Mouse (Mus musculus): ENCODE data around the gene Ung.

Ung gene

DNA sequence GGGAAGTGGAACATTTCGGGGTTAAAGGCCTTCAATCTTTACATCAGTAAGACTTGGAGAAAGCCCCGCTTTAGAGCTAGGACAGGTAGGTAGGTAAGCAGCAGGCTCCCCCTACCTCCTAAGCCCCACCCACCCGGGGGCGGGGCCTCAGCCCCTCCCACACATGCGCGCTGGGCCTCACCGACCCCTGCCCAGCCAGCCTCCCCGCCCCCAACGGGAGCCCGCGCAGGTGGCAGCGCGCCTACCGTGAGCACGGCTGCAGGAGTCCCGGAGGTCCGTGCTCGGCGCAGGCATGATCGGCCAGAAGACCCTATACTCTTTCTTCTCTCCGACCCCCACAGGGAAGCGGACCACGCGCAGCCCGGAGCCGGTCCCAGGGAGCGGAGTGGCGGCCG is at the start of gene Ung:
Gene Ung (plus strand): TSS at position 176 of the 395 bp plus-strand sequence.
- DNase-seq, result peak; percentile 73

GRCm38 (mm10) chr5:114085501-114085900 is 44.7 kb upstream of the Ung start:
- DNase-seq, result no peak

GRCm38 (mm10) chr5:114087875-114088480 is 42.2 kb upstream of the Ung start:
- DNase-seq, result no peak

DNA sequence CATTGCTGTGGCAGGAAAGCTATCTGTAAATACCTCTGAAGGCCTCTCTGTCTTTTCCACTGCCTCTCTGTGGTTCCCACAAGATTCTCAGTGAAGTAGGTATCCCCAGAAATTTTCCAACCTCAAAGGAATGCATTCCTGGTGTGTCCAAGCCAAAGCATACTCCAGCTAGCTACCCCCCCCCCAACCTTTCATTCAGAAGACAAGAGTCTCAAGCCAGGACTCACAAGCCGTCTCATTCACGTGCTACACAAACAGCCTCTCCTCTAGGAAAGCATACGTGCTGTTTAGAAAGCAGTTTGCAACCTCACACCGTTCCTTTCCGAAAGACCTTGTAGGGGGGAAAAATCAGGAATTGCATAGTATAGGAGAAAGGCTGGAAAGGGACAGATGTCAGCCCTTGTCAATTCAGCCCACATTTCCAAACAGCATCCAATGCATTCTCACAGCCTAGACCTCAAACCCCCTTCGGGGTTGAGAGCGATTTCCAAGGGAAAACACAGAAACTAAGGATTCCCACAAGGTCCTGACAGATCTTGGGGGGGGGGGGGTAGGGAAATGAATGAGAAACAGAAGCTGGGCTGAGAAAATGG is 39.7 kb upstream of the Ung start:
- DNase-seq, result no peak

GRCm38 (mm10) chr5:114091057-114091807 is 39.0 kb upstream of the Ung start, which contains the start of gene Svop:
Gene Svop (minus strand): TSS chr5:114091570.
- DNase-seq, result peak; percentile 86

DNA sequence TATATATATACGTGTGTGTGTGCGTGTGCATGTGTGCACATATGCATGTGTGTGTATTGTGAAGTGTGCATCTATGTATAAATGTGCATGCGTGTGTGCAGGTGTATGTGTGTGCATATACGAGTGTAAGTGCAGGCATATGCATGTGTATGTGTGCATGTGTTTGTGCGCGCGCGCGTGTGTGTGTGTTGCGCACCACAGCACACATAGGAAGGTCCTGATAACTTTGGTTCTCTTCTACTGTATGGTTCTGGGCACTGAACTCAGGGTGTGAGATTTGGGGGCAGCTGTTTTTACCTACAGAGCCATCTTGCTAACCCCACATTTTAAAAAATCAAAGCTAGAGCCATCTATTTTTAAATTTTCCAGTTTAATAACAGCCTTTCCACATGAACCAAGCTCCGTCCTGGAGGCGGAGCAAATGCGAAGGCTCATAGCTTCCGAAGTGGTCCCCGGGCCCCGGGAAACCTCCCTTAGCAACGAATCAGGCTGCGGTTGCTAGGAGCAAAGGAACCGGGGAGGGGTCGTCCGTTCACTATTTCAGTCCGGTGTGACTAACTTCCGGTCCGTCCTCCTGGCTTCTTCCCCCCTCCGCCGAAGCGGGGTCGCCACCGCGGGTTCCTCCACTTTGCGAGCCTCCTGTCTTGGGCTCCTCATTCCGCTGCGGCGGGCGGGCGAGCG is 30.3 kb upstream of the Ung start:
- peak; percentile 94 for DNase-seq

GRCm38 (mm10) chr5:114100390-114101099 is 29.6 kb upstream of the Ung start:
- DNase-seq, result no peak

DNA sequence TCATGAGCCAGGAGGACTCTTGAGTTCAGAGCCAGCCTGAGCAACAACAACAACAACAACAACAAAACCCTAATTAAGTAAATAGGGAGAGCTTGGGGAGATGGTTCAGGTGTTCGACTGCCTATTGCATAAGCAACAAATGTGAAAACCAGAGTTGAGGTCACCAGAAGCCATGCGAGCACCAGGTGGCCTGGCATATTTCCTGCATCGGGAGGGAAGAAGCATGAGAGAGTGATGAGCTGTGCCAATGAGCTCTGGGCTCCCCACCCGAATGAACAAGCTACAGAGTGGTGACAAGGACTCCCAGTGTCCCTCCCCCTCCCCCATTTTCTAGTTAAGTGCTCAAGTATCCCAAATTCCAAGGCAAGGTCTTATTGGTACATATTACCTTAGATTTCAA is 28.3 kb upstream of the Ung start:
- no peak for DNase-seq

GRCm38 (mm10) chr5:114102807-114103206 is 27.4 kb upstream of the Ung start:
- no peak for DNase-seq

- DNase-seq, result no peak
These were observed 23.7 kb upstream of the Ung start for GRCm38 (mm10) chr5:114106391-114106935.

GRCm38 (mm10) chr5:114113334-114113733 is 16.9 kb upstream of the Ung start:
- DNase-seq, result no peak

GRCm38 (mm10) chr5:114115030-114115429 is 15.2 kb upstream of the Ung start:
- no peak for DNase-seq

- no peak for DNase-seq
These were observed 13.6 kb upstream of the Ung start for GRCm38 (mm10) chr5:114116586-114116985.

- DNase-seq, result no peak
These were observed 10.4 kb upstream of the Ung start for GRCm38 (mm10) chr5:114119806-114120205.

- no peak for DNase-seq
These were observed 4.2 kb upstream of the Ung start for GRCm38 (mm10) chr5:114126008-114126407.

GRCm38 (mm10) chr5:114126499-114127244 is 3.5 kb upstream of the Ung start:
- no peak for DNase-seq

- peak; percentile 85 for DNase-seq
These were observed 2.5 kb upstream of the Ung start, which contains the start of gene Alkbh2 for GRCm38 (mm10) chr5:114127374-114128349. Gene Alkbh2 (minus strand): TSS chr5:114128218.

DNA sequence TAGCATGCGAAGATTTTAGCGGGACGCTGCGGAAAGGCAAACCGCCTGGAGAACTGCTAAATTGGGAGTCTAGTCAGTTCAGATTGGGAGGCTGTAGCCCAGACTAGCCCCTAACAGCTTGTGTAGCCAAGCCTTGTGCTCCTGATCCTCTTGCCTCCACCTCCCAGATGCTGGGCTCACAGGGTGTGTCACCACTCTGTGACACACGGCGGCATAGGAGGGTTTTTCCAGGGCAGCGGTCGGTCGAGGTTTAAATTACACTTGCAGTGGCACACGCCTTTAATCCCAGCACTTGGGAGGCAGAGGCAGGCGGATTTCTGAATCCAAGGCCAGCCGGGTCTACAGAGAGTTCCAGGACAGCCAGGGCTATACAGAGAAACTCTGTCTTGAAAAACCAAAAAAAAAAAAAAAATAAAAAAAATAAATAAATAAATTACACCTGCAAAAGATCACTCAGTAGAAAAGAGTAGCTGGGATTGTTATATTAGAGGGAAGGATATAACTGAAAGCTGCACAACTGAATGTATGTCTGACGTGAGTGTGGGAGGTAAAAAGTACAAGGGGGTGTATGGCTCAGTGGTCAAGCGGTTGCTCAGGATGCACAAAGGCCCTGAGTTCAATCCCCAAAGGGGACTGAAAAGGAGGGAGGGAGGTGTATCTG is 506 bp upstream of the Ung start:
- no peak for DNase-seq

- peak; percentile 95 for DNase-seq
These were observed 723 bp downstream of the Ung start for GRCm38 (mm10) chr5:114130698-114131520.

Data from kidney, postnatal 14 days (tissue).